Mouse (Mus musculus): ENCODE results near the gene Plpp2. TPM values are rescaled to one million over a fixed set of nuclear protein-coding genes. Genes with fewer than 3 reads are reported as not detected.

Plpp2 gene
- total RNA-seq, 2 experiments from 2014 or later, result 5.8 to 6.7 TPM

GRCm38 (mm10) chr10:79530721-79531120, 2.9 kb downstream of the Plpp2 start:
- no peak for DNase-seq (ENCODE audit: low spot score in 2 of 2)

- DNase-seq (ENCODE audit: low spot score in 2 of 2), result no peak
These were observed 3.4 kb downstream of the Plpp2 start for GRCm38 (mm10) chr10:79530241-79530640.

DNA sequence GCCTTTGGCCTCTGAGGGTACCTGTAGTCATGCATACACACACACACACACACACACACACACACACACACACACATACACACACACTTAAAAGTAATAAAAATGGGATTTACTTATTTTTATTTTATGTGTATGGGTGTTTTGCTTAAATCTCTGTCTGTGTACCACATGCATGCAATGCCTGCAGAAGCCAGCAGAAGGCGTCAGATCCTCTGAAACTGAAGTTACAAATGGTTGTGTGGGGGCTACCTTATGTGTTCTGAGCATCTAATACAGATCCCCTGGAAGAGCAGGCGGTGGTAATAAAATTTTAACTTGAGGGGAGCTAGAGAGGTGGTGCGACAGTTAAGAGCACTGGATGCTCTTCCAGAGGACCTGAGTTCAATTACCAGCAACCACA, 5.5 kb downstream of the Plpp2 start:
- DNase-seq (ENCODE audit: low spot score in 2 of 2), result no peak

- no peak for DNase-seq (ENCODE audit: low spot score in 2 of 2)
These were observed 6.1 kb downstream of the Plpp2 start for GRCm38 (mm10) chr10:79527453-79527845.

GRCm38 (mm10) chr10:79526661-79527452, 6.7 kb downstream of the Plpp2 start:
- no peak for DNase-seq (ENCODE audit: low spot score in 2 of 2)

GRCm38 (mm10) chr10:79525456-79526325, 7.9 kb downstream of the Plpp2 start:
- DNase-seq (ENCODE audit: low spot score in 2 of 2), result no peak

DNA sequence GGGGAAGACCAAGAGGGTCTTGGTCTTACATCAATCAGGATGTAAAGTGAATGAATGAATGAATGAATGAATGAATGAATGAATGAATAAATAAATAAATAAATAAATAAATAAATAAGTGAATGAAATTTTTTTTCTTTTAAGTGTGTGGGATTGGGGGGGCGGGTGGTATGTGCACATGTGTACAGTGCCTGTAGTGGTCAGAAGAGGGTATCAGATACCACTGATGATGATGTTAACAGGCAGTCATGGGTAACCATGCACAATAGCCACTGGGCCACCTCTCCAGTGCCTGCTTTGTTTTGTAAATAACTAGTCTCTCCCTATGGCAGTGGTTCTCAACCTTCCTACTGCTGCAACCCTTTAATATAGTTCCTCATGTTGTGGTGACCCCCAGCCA, 9.2 kb downstream of the Plpp2 start:
- no peak for DNase-seq (ENCODE audit: low spot score in 2 of 2)

- DNase-seq (ENCODE audit: low spot score in 2 of 2), result no peak
These were observed 26.9 kb downstream of the Plpp2 start for GRCm38 (mm10) chr10:79506709-79507108.

- peak in 1 of 2 experiments; percentile 5 for DNase-seq (ENCODE audit: low spot score in 2 of 2)
These were observed 30.6 kb downstream of the Plpp2 start for GRCm38 (mm10) chr10:79502830-79503644.

DNA sequence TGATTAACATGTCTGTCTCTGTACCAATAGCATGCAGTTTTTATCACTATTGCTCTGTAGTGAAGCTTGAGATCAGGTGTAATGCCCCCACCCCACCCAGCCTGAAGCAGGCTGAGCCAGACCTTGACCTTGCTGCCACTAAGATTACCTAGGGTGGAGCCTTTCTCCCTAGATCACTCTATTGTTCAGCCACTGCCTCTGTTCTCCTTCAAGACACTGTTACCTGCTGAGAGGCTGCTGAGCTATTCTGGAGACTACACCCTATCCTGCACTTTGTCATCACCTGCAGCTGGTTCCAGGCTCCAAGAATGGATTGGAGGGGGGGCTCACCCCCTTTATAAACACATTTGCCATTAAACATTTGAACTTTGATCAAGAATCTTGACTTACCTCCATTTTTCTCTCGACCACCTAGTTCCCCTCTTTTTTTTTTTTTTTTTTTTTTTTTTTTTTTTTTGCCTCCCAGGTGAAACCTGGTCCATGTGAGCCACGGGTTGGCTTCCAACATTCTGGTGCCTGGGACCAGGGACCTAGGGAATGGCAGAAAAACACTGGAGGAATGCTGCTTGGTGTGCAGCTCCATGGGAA, 36.8 kb downstream of the Plpp2 start:
- no peak for DNase-seq (ENCODE audit: low spot score in 2 of 2)

DNA sequence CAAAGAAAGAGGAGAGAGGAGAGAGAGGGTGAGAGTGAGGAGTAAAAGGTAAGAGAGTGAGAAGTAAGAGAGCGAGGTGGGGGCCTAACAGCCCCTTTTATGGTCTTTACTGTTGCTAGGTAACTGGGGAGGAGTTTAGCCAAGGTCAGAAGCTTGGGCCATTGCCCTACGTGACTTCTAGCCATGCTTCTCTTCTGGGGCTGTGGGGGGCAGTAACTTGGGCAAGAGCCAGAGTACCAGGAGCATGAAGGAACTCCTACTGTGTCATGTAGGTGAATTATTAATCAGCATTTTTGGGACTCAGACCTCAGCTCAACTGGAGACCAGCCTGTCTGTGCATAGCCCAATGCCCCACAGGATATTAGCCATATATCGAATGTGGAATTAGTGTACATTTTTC, 37.7 kb downstream of the Plpp2 start:
- DNase-seq (ENCODE audit: low spot score in 2 of 2), result no peak

Small RNA genes within 50 kb of the gene (microRNA-seq; reads per million reads assigned to microRNA genes)
- 0.74 to 0.78 reads per million in 2 experiments for gene Mir6909

Other genes starting within 250 kb of the Plpp2 start
- gene Vmn2r82, start 177.3 kb downstream of the Plpp2 start, total RNA-seq (2021), result not detected
- gene Vmn2r83, start 65.1 kb downstream of the Plpp2 start, total RNA-seq (2021), result not detected
- 10 to 100 TPM; 54.6 to 61.8 TPM for gene Mier2, start 21.4 kb upstream of the Plpp2 start, total RNA-seq (2021)
- gene Theg, start 53.5 kb upstream of the Plpp2 start, total RNA-seq (2021), result under 1 TPM in 1 of 2 experiments, not detected in 1; 0.79 TPM
- 10 to 100 TPM; 11.7 to 17.0 TPM for gene C2cd4c, start 80.2 kb upstream of the Plpp2 start, total RNA-seq (2021)
- 10 to 100 TPM; 41.5 to 43.4 TPM for gene Shc2, start 104.1 kb upstream of the Plpp2 start, total RNA-seq (2021)
- under 1 TPM in 1 of 2 experiments, not detected in 1; 0.59 TPM for gene Odf3l2, start 111.9 kb upstream of the Plpp2 start, total RNA-seq (2021)
- gene Madcam1, start 130.8 kb upstream of the Plpp2 start, total RNA-seq (2021), result not detected
- gene Tpgs1, start 135.6 kb upstream of the Plpp2 start, total RNA-seq (2021), result 10 to 100 TPM; 64.4 to 68.5 TPM
- gene Cdc34, start 148.4 kb upstream of the Plpp2 start, total RNA-seq (2021), result 10 to 100 TPM; 65.4 to 74.2 TPM
- gene Gzmm, start 155.2 kb upstream of the Plpp2 start, total RNA-seq (2021), result 1 to 10 TPM; 3.3 to 3.6 TPM
- 100 to 1,000 TPM; 554 to 566 TPM for gene Bsg, start 170.7 kb upstream of the Plpp2 start, total RNA-seq (2021)
- gene Hcn2, start 182.8 kb upstream of the Plpp2 start, total RNA-seq (2021), result 100 to 1,000 TPM; 134 TPM
- 10 to 100 TPM; 42.4 to 51.3 TPM for gene Polrmt, start 212.8 kb upstream of the Plpp2 start, total RNA-seq (2021)
- gene Fgf22, start 221.3 kb upstream of the Plpp2 start, total RNA-seq (2021), result 1 to 10 TPM; 1.5 to 2.2 TPM
- 10 to 100 TPM; 84.9 to 87.3 TPM for gene Rnf126, start 233.2 kb upstream of the Plpp2 start, total RNA-seq (2021)
- 1 to 10 TPM; 1.8 to 2.5 TPM for gene Fstl3, start 243.5 kb upstream of the Plpp2 start, total RNA-seq (2021)